In the genomic region with DNA sequence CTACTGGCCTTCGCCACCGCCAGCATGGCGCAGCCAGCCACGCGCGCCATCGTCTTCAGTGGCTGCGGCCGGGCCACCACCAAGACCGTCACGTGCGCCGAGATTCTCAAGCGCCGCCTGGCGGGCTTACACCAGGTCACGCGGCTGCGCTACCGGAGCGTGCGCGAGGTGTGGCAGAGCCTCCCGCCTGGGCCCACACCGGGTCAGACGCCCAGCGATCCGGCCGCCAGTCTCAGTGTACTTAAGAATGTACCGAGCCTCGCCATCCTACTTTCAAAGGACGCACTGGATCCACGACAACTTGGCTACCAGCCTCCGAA, we compare ENCODE assay signal across 7 mouse cellular contexts. TPM values are rescaled to one million over a fixed set of nuclear protein-coding genes. Genes with fewer than 3 reads are reported as not detected.
DNase-seq lines count a peak whose midpoint lies in the region; ATAC-seq and TF ChIP-seq lines count a peak whose summit lies in the region.

No protein-coding gene starts in this region.

- H3K27ac ChIP-seq in intestine, embryonic 15.5 days = no peak overlapping the region
- H3K27ac ChIP-seq in midbrain, embryonic 16.5 days (ENCODE audit: low read length) = peak overlapping the region; percentile 65
- H3K27ac ChIP-seq in spleen, adult 2 months (ENCODE audit: insufficient read depth, low read length) = no peak overlapping the region

- TF ChIP-seq POLR2A in spleen, adult 2 months (IDR thresholded peaks at IDR 0.05; ENCODE audit: low read depth, low read length) = no peak

- H3K9ac ChIP-seq in intestine, embryonic 15.5 days = peak overlapping the region; percentile 39
- peak overlapping the region; percentile 65 for H3K9ac ChIP-seq in midbrain, embryonic 16.5 days (ENCODE audit: low read depth, low read length)

- peak overlapping the region; percentile 46 for H3K4me3 ChIP-seq in intestine, embryonic 15.5 days (replicated peaks)
- peak overlapping the region; percentile 48 for H3K4me3 ChIP-seq in midbrain, embryonic 16.5 days (ENCODE audit: low read depth, low read length)
- H3K4me3 ChIP-seq in spleen, adult 2 months (ENCODE audit: extremely low read depth, insufficient read depth, insufficient read length) = peak overlapping the region; percentile 23; the same call in 1 of the 2 replicates

- peak; percentile 35 for DNase-seq in T-cell, adult 2 months (ENCODE audit: low spot score)
- DNase-seq in cerebellum, postnatal 25 days = peak; percentile 56 to 75
- DNase-seq in gastrocnemius, postnatal 25 days = peak; percentile 10
- peak; percentile 55 for DNase-seq in liver
- DNase-seq in spleen, adult 2 months (ENCODE audit: low read depth in 1 of 2, low spot score in 2 of 2) = peak; percentile 33 to 51

- H3K9me3 ChIP-seq in intestine, embryonic 15.5 days = no peaks in the 10 kb centered on the region
- H3K9me3 ChIP-seq in midbrain, embryonic 16.5 days (replicated peaks; ENCODE audit: control insufficient read depth, low read length, poor library complexity, severe bottlenecking) = no peaks in the 10 kb centered on the region

- peaks cover 69% of the 10 kb centered on the region for H3K27me3 ChIP-seq in intestine, embryonic 15.5 days (replicated peaks)
- H3K27me3 ChIP-seq in midbrain, embryonic 16.5 days (ENCODE audit: control insufficient read depth, insufficient read depth, low read depth, low read length) = peaks cover 27% of the 10 kb centered on the region
- peaks cover 27% of the 10 kb centered on the region for H3K27me3 ChIP-seq in spleen, adult 2 months (ENCODE audit: control insufficient read depth, insufficient read depth, low read length)

- H3K4me2 ChIP-seq in intestine, embryonic 15.5 days (replicated peaks) = peak overlapping the region; percentile 95
- H3K4me2 ChIP-seq in midbrain, embryonic 16.5 days (ENCODE audit: low read length) = peak overlapping the region; percentile 89

- TF ChIP-seq CTCF in spleen, adult 2 months (IDR thresholded peaks at IDR 0.05; ENCODE audit: extremely low read depth, insufficient read depth, insufficient read length, insufficient replicate concordance) = peak; percentile 26; the same call in 1 of the 2 replicates

- peak; percentile 83 for ATAC-seq in intestine, embryonic 15.5 days
- peak; percentile 61 for ATAC-seq in midbrain, embryonic 16.5 days

- 1% methylated on average over 34 of the region's 34 CpGs for WGBS in intestine, embryonic 15.5 days
- WGBS in midbrain, embryonic 16.5 days = 1% methylated on average over 34 of the region's 34 CpGs
- 4% methylated on average over 34 of the region's 34 CpGs for WGBS in spleen, adult 2 months

- H3K4me1 ChIP-seq in intestine, embryonic 15.5 days (replicated peaks) = peaks cover 36% of the 10 kb centered on the region
- H3K4me1 ChIP-seq in midbrain, embryonic 16.5 days (ENCODE audit: control insufficient read depth, insufficient read depth, low read length) = peaks cover 45% of the 10 kb centered on the region
- H3K4me1 ChIP-seq in spleen, adult 2 months (ENCODE audit: control insufficient read depth, insufficient read depth, insufficient read length) = peaks cover 8% of the 10 kb centered on the region

- H3K36me3 ChIP-seq in intestine, embryonic 15.5 days = no peaks in the 10 kb centered on the region
- H3K36me3 ChIP-seq in midbrain, embryonic 16.5 days (ENCODE audit: control insufficient read depth, insufficient read depth, low read length) = no peaks in the 10 kb centered on the region
- H3K36me3 ChIP-seq in spleen, adult 2 months (ENCODE audit: control insufficient read depth, insufficient read depth, low read length) = no peaks in the 10 kb centered on the region

RNA-seq across cellular contexts. Expression of a gene that starts 0.5 kb away (rescaled TPM):
- total RNA-seq in gastrocnemius, postnatal 25 days (2021) = not detected
- polyA plus RNA-seq in intestine, embryonic 15.5 days (2015; fragmentation: Nextera tagmentation; extraction: Ambion mirVana) = 7.0 and 8.1 TPM in 2 replicates
- 24.7 and 30.0 TPM in 2 replicates for polyA plus RNA-seq in midbrain, embryonic 16.5 days (2015; fragmentation: Nextera tagmentation; extraction: Ambion mirVana)
- 0.22 and 0.33 TPM in 2 replicates for polyA plus RNA-seq in spleen, adult 2 months (2012; rRNA removed)

RNA-seq across cellular contexts. Expression of a gene that starts 16.7 kb away (rescaled TPM):
- total RNA-seq in gastrocnemius, postnatal 25 days (2021) = 1,000 to 10,000 TPM; 1,447 to 1,511 TPM
- 844 and 895 TPM in 2 replicates for polyA plus RNA-seq in intestine, embryonic 15.5 days (2015; fragmentation: Nextera tagmentation; extraction: Ambion mirVana)
- 818 and 833 TPM in 2 replicates for polyA plus RNA-seq in midbrain, embryonic 16.5 days (2015; fragmentation: Nextera tagmentation; extraction: Ambion mirVana)
- polyA plus RNA-seq in spleen, adult 2 months (2012; rRNA removed) = 135 and 219 TPM in 2 replicates

RNA-seq across cellular contexts. Expression of a gene that starts 33.0 kb away (rescaled TPM):
- total RNA-seq in gastrocnemius, postnatal 25 days (2021) = 1 to 10 TPM; 3.3 to 5.6 TPM
- 17.2 and 18.2 TPM in 2 replicates for polyA plus RNA-seq in intestine, embryonic 15.5 days (2015; fragmentation: Nextera tagmentation; extraction: Ambion mirVana)
- 23.2 and 24.2 TPM in 2 replicates for polyA plus RNA-seq in midbrain, embryonic 16.5 days (2015; fragmentation: Nextera tagmentation; extraction: Ambion mirVana)
- polyA plus RNA-seq in spleen, adult 2 months (2012; rRNA removed) = 4.1 and 14.5 TPM in 2 replicates

RNA-seq across cellular contexts. Expression of a gene that starts 36.5 kb away (rescaled TPM):
- total RNA-seq in gastrocnemius, postnatal 25 days (2021) = 1 to 10 TPM; 1.4 to 2.4 TPM
- 14.1 and 16.4 TPM in 2 replicates for polyA plus RNA-seq in intestine, embryonic 15.5 days (2015; fragmentation: Nextera tagmentation; extraction: Ambion mirVana)
- polyA plus RNA-seq in midbrain, embryonic 16.5 days (2015; fragmentation: Nextera tagmentation; extraction: Ambion mirVana) = 168 and 191 TPM in 2 replicates
- polyA plus RNA-seq in spleen, adult 2 months (2012; rRNA removed) = 12.4 and 19.3 TPM in 2 replicates

RNA-seq across cellular contexts. Expression of a gene that starts 48.2 kb away (rescaled TPM):
- 10 to 100 TPM; 75.1 to 87.6 TPM for total RNA-seq in gastrocnemius, postnatal 25 days (2021)
- polyA plus RNA-seq in intestine, embryonic 15.5 days (2015; fragmentation: Nextera tagmentation; extraction: Ambion mirVana) = 50.2 and 55.8 TPM in 2 replicates
- 75.4 and 77.6 TPM in 2 replicates for polyA plus RNA-seq in midbrain, embryonic 16.5 days (2015; fragmentation: Nextera tagmentation; extraction: Ambion mirVana)
- polyA plus RNA-seq in spleen, adult 2 months (2012; rRNA removed) = 13.0 and 16.7 TPM in 2 replicates

Comparison
In these comparisons a context has a peak if more than half of its experiments do, and no peak if none do; other contexts are left out.
1. DNase-seq: peak in every context shown above with its lines; median percentile 66 in cerebellum, postnatal 25 days; 55 in liver; 42 in spleen, adult 2 months; 35 in T-cell, adult 2 months; 10 in gastrocnemius, postnatal 25 days.